Mouse (Mus musculus): ENCODE results near the gene Sipa1l3.
A peak's percentile ranks its signal among the peaks of the same experiment; 100 is the strongest.

The Sipa1l3 gene

DNA sequence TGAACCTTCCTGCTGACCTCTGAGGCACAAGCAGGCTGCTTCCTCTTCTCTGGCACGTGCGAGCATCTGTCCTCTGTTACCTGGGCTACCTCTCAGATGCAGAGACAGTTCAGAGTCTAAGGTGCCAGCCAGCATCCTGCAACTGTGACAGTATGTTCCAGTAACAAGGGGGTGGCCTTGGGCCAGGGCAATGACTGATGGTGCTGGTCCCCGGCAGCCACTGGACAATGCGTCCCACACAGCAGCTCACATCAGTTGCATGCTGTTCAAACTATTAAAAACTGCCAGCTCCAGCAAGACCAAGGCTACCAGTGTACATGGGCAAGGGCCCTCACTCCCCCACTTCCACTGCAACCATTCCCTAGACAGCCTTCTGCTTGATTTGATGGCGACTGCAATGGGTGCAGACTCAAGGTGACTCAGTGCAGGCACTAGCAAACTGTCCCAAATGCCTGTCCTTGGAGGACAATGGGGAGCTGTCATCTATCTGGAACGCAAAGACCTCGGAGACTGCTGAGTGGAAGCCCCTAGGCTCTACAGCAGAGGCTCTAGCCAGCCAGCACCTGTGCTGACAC, 136.9 kb downstream of the Sipa1l3 start:
- DNase-seq (ENCODE audit: low read depth, low spot score): no peak

DNA sequence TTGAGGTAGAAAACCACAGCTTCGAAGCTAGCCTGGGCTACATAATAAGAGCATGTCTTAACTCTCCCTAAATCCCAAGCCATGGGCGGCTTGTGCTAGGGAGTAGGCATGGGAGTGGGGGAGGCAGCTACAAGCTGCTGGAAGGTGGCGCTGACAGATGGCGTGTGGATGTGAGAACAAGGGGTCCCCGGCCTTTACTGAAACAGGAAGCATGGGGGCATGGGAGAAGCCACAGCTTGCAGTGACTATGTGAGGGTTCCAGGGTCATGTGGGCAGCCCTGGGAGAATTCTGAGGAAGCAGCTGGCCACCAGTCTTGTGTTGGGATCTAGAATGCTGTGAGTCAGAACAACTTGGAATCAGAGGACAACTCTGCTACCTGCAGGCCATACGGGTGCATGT, 144.4 kb downstream of the Sipa1l3 start:
- DNase-seq (ENCODE audit: low read depth, low spot score): no peak

DNA sequence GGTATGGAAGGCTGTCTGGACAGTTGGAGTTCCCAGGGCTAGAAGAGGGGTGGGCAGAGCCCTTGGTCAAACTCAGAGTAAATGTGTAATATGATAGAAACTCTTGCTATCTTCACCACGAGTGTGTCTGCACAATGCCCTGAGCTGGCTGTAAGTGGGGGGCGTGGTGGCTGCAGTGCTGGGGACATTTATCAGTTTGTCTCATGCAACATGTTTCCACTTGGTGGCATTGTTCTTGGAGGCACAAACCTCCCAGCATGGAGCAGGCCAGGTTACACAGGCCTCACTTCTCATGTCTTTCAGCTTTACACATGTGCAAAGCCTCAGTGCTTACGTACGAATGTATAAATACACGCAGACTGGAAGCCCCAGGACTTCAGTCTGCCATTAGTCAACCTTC, 146.3 kb downstream of the Sipa1l3 start:
- DNase-seq (ENCODE audit: low read depth, low spot score): no peak

DNA sequence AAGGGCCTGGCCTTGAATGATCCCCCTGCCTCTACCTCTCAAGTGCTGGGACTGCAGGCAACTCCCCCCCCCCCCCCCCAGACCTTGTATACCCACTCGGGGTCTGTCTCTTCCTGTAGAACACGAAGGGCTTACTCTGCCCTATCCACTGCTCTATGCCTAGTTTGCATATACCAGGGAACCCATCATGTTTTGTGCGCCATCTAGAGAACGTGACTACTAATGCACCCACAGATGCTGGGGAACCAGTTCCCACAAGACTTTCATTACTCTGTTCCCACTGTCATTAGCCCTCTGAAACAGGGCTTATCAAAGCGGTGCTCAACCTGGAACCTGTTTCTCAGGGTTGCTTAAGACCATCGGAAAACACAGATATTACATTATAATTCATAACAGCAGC, 148.4 kb downstream of the Sipa1l3 start:
- DNase-seq (ENCODE audit: low read depth, low spot score): no peak

DNA sequence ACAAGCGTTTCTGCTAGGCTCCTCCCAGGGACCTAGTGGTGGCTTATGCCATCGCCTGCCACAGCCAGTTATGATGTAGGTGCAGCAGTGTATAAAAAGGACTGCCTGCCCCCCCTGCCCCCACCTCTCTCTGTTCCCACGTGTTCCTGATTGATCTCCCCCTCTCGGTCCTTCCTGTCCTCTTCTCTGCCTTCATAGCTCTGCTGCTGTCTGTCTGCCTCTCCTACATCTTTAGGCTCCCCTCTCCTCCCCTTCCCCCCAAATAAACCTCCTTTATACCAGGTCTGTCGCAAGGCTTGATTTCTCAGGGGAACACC, 150.5 kb downstream of the Sipa1l3 start:
- no peak for DNase-seq (ENCODE audit: low read depth, low spot score)

DNA sequence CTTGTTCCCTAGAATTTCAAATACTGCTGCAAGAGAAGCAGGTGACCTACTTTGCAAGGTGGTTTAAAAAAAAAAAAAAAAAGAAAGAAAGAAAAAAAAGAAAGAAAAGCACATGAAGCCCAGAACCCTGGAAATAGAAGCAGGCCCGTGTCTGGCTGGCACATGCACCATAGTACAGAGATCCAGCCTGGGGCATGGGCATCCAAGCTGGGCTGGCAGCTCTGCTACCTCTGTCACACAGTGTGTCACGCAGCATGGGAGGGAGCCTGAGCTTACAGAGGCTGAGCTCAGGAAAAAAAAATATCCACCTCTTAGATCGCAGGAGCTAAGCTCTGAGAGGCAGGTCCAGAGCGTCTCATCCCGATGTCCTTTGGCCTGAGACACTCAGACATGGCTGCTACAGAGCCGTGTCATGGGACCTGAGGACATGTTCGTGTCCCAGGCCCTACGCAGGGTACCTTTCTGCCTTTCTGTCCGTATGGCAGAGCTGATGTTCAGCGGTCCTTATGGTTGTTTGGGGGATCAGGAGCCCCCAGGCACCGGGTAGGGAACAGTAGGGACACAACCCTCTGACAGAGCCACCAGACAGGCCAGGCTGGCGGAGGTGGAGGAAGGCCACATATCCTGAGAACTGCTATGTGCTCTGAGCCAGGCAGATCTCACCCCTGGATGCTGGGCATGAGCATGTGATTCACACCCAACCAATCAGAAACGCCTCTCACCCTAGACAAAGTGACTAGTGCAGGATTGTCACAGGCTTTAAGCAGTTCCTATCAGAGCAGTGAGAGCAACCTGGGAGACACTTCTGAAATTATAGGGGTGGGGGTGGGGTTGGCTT, 151.1 kb downstream of the Sipa1l3 start:
- DNase-seq (ENCODE audit: low read depth, low spot score): no peak

GRCm38 (mm10) chr7:29364052-29364451, 154.4 kb downstream of the Sipa1l3 start:
- no peak for DNase-seq (ENCODE audit: low read depth, low spot score)

GRCm38 (mm10) chr7:29361497-29361896, 156.9 kb downstream of the Sipa1l3 start:
- DNase-seq (ENCODE audit: low read depth, low spot score): no peak

- no peak for DNase-seq (ENCODE audit: low read depth, low spot score)
These were observed 163.0 kb downstream of the Sipa1l3 start for GRCm38 (mm10) chr7:29355406-29355805.

DNA sequence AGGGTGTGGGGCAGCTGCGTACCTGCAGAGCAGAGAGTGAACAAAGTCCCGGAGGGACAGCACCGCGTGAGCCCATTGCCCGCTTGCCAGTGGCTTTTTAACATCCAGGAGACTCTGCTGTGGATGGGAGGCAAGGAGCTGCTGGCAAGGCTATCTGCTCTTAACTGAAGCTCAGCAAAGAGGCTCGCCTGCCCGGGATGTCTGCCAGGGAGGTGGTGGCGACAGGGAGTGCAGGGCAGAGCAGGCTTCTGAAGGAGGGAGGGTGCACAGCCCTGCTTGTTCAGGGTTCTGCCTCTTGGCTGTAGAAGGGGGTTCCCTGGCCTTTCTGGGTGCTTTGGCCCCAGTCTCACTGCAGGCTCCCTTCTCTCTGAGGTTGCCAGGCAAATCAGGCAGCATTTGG, 164.3 kb downstream of the Sipa1l3 start:
- DNase-seq (ENCODE audit: low read depth, low spot score): no peak

- DNase-seq (ENCODE audit: low read depth, low spot score): no peak
These were observed 166.2 kb downstream of the Sipa1l3 start for GRCm38 (mm10) chr7:29352246-29352645.

GRCm38 (mm10) chr7:29350489-29350888, 168.0 kb downstream of the Sipa1l3 start:
- no peak for DNase-seq (ENCODE audit: low read depth, low spot score)

- no peak for DNase-seq (ENCODE audit: low read depth, low spot score)
These were observed 172.2 kb downstream of the Sipa1l3 start for GRCm38 (mm10) chr7:29346212-29346611.

DNA sequence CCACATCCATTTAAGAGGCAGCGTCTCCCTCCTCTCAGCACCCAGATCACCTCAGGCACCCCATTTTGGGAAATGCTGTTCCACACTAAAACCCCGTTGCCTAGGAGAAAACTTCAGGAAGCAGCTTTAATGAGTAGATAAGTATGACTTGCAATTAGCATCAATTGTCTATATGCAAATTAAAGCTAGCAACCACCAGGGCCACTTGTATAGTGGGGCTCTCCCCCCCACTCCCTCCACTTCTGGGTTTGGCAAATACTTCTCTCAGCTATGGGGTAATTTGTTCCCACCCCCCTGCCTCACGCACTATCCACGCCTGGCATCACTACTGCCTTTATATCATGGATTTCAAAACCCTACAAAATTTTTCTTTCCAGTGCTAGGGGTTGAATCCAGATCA, 172.9 kb downstream of the Sipa1l3 start:
- DNase-seq (ENCODE audit: low read depth, low spot score): peak; percentile 39

- DNase-seq (ENCODE audit: low read depth, low spot score): no peak
These were observed 174.7 kb downstream of the Sipa1l3 start for GRCm38 (mm10) chr7:29343746-29344145.

- no peak for DNase-seq (ENCODE audit: low read depth, low spot score)
These were observed 175.8 kb downstream of the Sipa1l3 start for GRCm38 (mm10) chr7:29342489-29343092.

DNA sequence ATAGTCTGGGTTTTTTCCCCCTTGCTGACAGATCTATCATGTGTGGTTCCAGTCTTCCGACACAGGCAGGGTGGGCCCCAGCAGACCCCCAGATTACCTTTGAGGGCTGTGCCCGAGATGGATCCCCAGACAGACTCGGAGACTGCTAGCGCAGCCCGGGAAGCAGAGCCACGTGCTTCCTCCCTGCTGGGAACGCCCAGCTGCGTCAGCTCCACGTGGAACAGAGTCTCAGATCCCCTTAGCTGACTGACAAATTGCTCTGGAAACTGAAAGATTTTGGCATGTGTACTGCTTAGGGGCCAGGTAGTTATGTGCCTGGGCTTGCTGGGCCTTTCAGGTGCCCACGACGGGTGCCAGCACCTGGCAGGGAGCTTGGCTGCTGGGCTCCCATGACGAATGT, 176.7 kb downstream of the Sipa1l3 start:
- DNase-seq (ENCODE audit: low read depth, low spot score): no peak

DNA sequence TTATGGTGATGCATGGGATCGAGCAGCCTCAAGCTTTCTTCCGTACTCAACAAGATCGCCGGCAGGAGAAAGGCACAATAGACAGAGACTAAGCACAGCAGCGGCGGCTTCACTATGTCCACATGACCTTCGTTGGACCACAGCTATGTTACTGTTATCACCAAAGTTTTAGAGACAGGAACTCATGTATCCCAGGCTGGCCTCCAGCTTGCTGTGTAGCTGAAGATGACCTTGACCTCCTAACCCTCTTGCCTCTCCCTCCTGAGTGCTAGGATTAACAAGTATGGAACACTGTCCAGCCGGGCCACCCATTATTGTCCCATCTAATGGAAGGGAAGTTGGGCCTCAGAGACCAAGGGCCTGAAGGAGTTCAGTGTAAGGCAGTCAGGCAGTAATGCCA, 177.6 kb downstream of the Sipa1l3 start:
- no peak for DNase-seq (ENCODE audit: low read depth, low spot score)

DNA sequence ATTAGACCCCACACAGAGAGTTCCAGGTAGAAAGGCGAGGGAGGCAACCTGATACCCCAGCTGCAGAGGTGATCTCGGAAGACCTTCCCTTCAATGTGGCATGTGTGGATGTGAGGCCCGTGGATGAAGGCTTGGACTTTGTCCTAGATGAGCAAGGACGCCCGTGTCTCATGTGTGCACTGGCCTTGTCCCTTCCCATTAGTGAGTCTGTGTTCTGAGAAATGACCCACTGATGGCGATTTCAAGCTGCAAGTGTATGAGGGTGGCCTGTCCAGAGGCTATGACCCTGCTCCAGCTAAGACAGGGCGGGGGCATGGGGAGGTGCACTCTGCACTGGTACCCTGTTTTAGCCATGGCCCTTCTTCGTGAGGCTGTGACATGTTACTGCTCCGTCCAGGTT, 178.2 kb downstream of the Sipa1l3 start:
- no peak for DNase-seq (ENCODE audit: low read depth, low spot score)

DNA sequence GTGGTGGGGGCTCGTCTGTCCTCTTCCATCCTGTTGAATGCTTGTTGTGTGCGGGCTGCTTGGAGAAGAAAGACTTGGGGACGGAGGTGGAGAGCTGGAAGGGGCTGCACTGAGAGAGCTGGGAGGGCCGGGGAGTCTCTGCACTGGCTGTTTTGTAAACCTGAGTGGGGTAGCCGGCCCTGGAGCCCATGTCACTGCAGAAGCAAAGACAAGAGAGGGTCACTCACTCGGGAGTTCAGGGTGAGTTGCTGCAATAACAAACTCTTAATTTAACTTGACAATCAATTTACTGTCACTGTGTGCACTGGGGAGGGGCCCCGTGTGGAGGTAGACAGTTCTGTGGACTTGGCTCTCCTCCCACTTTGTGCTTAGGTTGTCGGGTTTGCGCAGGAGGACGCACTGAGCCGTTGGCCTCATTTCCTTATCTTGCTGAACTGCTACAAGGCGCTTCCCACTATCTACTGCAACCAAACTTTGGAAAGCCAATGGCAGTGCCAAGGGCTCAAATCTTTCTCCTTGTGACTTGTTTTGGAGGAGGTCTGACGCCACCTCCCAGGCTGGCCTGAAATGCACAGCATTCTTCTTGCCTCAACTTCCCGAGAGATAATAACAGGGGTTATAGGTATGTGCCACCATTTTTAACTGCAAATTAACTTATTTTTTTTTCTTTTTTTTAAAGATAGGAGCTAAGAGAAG, 179.3 kb downstream of the Sipa1l3 start:
- no peak for DNase-seq (ENCODE audit: low read depth, low spot score)

- no peak for DNase-seq (ENCODE audit: low read depth, low spot score)
These were observed 180.0 kb downstream of the Sipa1l3 start for GRCm38 (mm10) chr7:29338351-29338919.

GRCm38 (mm10) chr7:29337766-29338165, 180.7 kb downstream of the Sipa1l3 start:
- DNase-seq (ENCODE audit: low read depth, low spot score): no peak
